Mouse (Mus musculus) adrenal gland, postnatal 36 days (tissue): Measurements from ENCODE around the gene Ppara. TPM values are rescaled to one million over a fixed set of nuclear protein-coding genes. Genes with fewer than 3 reads are reported as not detected.
"Not testable (repeated sequence)": the region's sequence is repeated elsewhere in the genome, so short reads cannot be mapped to it uniquely, and the experiment has no call there.

Experiments
- DNase-seq, 2 experiments: peaks; one replicate each; pipeline ENCODE4 v3.0.0; 2021; ENCODE audit warnings: mixed read lengths in 1 of 2
- total RNA-seq, 2 experiments: library from RNA; stranded (reverse); gene quantifications; 2 replicates each; pipeline ENCODE4 v1.2.3; 2021

Ppara gene
- total RNA-seq, 2 experiments from 2014 or later: 23.9 to 38.5 TPM

DNA sequence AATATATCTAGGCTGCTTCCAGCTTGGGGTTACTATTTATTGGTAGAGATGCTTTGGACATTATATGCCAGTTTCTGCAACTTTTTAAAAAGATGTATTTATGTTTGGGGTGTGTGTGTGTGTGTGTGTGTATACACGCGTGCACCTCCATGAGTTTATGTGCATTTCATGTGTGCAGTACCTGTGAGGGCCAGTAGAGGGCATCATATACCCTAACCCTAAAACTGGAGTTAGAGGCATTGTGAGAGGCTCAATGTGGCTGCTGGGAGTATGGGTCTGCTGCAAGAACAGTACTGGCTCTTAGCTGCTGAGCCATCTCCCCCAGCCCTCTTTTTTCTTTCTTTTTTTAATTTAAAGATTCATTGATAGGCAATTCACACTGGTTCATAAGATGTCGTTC is 23.0 kb downstream of the Ppara start:
- no peak for DNase-seq

DNA sequence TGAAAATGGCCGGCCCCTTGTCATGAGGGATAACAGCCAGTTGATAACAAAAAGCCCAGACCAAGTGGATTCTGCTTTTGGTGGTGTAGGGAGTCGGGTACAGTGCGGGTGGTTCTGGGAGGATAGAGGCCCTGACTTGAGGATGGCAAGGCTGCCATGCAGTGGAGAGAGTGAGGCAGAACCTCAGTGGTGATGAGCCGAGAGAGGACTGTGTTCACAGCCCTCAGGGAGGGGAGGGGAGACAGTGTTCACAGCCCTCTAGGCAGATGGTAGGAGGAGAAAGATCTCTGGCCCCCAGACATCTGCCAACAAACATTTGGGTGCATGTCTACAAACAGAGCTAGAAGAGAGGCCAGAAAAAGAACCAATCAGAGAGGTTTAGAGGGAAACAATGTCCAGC is 28.0 kb downstream of the Ppara start:
- no peak for DNase-seq

- no peak for DNase-seq
These were observed 30.2 kb downstream of the Ppara start for GRCm38 (mm10) chr15:85765022-85765421.

GRCm38 (mm10) chr15:85766677-85767076 is 31.9 kb downstream of the Ppara start:
- DNase-seq: no peak

DNA sequence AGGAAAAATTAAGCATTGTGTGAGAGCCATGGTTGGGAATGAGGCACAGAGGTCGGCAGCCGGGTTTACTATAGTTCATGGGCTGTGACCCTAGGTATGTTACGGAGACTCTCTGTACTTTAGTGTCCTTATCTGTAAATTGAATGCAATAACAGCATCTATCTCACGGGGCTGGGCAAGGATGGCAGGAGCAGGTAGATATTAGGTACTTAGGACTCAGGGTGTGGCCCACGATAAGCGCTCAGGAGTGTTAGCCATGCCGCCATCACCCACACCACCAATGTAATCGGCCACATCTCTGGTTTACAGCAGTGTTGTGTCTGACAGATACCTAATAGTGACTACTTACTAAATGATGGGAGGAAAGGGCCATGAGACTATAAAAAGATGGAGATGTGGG is 34.2 kb downstream of the Ppara start:
- no peak for DNase-seq

DNA sequence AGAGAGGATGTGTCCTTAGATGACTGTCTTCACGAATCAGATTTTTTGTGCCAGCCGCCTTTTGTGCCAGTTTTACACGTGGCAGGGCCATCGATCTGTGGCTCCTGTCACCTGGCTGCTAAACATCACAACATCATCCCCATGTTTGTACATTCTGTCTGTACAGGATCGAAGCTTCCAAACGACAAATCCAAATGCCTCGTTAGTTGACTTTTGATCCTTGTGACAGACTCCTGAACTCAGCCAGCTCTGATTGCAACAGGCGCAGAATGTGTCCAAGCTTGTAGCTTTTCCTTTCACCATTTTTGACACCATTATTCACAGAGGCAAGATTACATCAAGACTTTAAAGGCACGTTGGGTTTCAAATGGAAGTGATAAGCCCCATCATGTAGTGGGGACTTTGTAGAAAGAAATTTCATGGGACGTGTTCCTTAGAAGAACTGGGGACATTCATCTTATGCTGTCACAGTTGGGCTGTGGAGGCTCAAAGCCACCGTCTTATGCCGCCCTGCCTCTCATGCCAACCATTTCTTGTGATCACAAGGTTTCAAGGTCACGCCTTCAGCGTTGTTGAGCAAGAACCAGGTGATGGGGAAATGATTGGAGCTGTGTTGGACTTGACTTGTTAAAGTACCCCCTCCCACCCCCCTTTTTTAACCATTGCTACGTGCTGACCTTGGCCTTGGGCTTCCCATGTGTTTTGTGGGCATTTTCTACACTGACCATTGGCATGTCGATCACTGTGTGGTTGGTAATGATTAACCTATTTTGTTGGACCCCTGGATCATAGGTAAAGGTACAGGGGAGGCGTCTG is 36.7 kb downstream of the Ppara start:
- no peak for DNase-seq

GRCm38 (mm10) chr15:85772146-85772740 is 37.5 kb downstream of the Ppara start:
- DNase-seq: no peak

- DNase-seq: no peak
These were observed 39.6 kb downstream of the Ppara start for GRCm38 (mm10) chr15:85774419-85774818.

GRCm38 (mm10) chr15:85775001-85775400 is 40.2 kb downstream of the Ppara start:
- no peak for DNase-seq

- DNase-seq: no peak
These were observed 41.5 kb downstream of the Ppara start for GRCm38 (mm10) chr15:85776241-85776640.

DNA sequence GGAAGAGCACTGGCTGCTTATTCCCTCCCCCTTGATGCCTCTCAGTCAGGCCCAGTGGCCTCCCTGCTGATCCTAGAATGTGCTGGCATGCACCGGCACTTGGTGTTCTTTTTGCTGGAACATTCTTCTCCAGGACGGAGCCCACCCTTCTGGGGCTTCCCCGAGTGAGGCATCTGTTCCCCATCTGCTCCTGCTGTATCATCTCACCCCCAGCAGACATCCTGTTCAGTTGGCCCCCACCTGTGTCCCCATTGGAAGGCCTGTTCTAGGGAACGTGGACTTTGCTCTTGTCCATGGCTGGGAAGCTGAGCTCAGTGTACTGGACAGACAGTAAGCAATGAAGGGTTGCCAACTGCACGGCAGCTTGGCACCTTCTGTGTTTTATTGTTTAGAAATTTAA is 42.0 kb downstream of the Ppara start:
- no peak for DNase-seq

- DNase-seq: not testable (repeated sequence)
These were observed 44.1 kb downstream of the Ppara start for GRCm38 (mm10) chr15:85778891-85779290.

- DNase-seq: no peak
These were observed 48.4 kb downstream of the Ppara start for GRCm38 (mm10) chr15:85783146-85783545.

DNA sequence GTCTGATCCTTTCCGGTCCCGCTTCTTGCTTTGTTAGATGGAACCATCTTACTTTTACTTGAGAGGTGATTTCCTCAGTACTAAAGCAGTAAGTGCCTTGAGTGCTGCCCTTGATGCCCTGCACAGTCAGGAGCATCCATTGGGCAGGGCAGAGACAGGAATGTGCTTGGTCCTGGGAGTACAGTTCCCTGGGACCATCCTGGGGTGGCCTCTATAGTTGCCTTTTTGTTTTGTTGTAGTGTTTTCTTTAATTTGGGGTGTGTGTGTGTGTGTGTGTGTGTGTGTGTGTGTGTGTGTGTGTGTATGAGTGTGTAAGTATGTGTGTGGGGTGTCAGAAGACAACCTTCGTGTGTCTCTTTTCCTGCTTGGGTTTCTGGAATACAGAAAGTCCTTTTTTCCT is 49.6 kb downstream of the Ppara start:
- no peak for DNase-seq

- DNase-seq: no peak
These were observed 51.9 kb downstream of the Ppara start for GRCm38 (mm10) chr15:85786711-85787110.

GRCm38 (mm10) chr15:85787482-85787881 is 52.7 kb downstream of the Ppara start:
- DNase-seq: no peak

- no peak for DNase-seq
These were observed 53.3 kb downstream of the Ppara start for GRCm38 (mm10) chr15:85788051-85788450.

DNA sequence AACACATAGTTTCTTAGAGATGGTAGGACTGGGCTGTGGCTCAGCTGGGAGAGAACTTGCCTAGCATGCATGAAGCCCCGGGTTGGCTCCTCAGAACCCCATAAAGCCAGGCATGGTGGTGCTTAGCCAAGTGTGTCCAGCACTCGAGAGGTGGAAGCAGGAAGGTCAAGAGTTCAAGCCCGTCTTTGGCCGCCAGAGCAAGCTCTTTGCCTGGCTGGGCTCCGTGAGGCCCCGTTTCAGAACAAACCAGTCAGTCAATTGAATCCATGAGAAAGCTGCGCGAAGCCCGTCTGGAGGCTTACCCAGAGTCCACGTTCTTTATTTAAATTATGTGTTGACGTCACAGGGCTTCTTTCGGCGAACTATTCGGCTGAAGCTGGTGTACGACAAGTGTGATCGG is 53.9 kb downstream of the Ppara start:
- DNase-seq: no peak

DNA sequence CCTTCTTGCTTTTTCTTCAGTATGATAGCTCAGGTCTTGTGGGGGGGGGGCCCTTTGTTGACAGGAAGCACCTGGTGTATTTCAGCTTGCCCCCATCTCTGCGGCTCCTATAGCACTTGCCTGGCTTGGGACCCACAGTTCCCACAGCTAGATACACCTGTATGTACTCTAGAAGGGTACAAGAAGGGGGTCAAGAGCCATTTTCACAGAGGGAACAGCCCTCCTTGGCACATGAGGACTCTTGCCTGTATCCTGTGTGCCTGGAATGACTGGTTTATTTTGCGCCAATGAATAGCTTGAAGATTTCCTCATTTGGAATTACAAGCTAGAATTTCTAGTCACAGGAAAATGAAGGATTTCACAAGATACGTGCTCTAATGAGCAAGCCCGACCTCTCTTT is 56.7 kb downstream of the Ppara start:
- no peak for DNase-seq

DNA sequence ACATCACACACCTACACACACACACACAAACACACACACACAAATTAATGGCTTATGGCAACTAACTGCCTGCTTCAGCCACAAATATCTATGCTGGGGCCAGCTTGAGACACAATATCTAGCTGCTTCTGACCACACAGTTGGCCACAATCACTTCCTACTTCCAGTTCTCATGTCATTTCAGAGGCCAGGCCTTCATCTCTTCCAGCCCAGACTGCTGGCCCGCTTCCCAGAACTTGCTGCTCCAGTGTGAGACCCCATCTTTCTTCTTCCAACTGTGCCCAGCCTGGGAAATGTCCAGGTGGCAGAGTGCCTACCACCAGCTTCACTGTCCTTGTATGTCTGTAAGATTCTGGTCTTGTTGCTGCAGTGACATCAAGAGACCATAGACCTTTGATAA is 58.0 kb downstream of the Ppara start:
- peak; percentile 44 to 64 for DNase-seq

GRCm38 (mm10) chr15:85795516-85795915 is 60.7 kb downstream of the Ppara start:
- no peak for DNase-seq

DNA sequence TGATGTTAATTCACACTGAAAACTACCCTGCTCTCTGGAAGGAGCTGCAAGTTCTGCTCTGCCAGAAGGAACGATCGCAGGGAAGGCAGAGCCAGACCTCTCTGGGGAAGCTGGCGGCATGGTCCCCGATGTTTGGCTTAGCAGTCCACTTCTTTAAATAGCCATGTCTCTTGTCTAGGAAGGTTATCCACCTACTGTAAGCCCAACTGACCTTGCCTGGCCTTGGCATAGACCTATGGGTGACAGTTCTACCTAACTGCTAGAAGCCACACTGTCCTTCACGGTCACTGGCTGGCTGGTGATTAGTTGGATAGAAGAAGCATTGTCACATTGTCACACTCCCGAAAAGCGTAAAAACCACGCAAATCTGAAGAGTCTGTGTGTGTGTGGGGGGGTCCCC is 63.9 kb downstream of the Ppara start:
- DNase-seq: no peak

DNA sequence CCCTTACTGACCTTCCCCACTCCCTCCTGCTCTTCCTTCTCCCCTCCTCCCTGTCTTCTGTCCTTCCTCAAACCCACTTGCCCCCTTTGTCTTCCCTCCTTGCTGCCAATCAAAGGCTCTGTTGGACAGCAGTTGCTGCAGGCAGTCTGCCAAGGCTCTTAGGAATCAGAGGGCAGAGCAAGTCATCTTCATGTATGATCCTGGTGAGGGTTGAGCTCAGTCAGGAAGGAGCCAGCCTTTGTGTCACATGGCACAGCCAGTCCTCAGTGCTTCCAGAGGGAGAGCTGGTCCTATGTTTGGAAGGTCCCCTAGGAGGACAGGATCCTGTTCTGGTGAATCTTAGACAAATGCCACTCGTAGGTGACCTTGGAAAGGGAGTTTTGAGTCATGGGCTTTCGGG is 68.1 kb downstream of the Ppara start:
- peak; percentile 62 to 65 for DNase-seq

GRCm38 (mm10) chr15:85806886-85807285 is 72.1 kb downstream of the Ppara start:
- DNase-seq: no peak
